Mouse (Mus musculus) adrenal gland, postnatal 14 days (tissue): ENCODE results near the gene Ins1. TPM values are rescaled to one million over a fixed set of nuclear protein-coding genes. Genes with fewer than 3 reads are reported as not detected.

Experiments used
- DNase-seq: peaks from one replicate; pipeline ENCODE4 v3.0.0; 2021; ENCODE audit warnings: mixed read lengths
- long read RNA-seq, 2 experiments: library from polyadenylated mRNA; stranded (forward); transcript quantifications; one replicate each; pipeline ENCODE4 v2.0.0; 2021
- total RNA-seq: library from RNA; stranded (reverse); gene quantifications from 2 replicates; pipeline ENCODE4 v1.2.3, GENCODE M21; 2021

Ins1 gene
- not detected in 2 replicates for total RNA-seq
- long read RNA-seq, experiment 1 = 0 reads
- long read RNA-seq, experiment 2 = 0 reads

DNA sequence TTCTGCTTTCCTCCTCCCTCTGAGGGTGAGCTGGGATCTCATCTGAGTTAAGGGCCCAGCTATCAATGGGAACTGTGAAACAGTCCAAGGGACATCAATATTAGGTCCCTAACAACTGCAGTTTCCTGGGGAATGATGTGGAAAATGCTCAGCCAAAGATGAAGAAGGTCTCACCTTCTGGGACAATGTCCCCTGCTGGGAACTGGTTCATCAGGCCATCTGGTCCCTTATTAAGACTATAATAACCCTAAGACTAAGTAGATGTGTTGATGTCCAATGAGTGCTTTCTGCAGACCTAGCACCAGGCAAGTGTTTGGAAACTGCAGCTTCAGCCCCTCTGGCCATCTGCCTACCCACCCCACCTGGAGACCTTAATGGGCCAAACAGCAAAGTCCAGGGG lies at the start of gene Ins1:
Ins1 (plus strand) TSS at position 301 of the 400 bp plus-strand sequence.
- no peak for DNase-seq
